ENCODE assay signal across 16 mouse cellular contexts in genomic region chr5:46006228-46006627, GRCm38 (mm10).
"Had no signal": no experiment of that assay in that cellular context is flagged by ENCODE, and none has a peak within 500 bp of the region (broad histone marks: within the 10 kb centered on the region; RNA-seq: fewer than 3 reads in every experiment).

No protein-coding gene starts in this region.

- H3K9me3 ChIP-seq: midbrain, embryonic 13.5 days; midbrain, embryonic 15.5 days; neural tube, embryonic 12.5 days; stomach, embryonic 15.5 days had no signal

- H3K27me3 ChIP-seq: megakaryocyte, embryonic 14.5 days; midbrain, embryonic 13.5 days; midbrain, embryonic 15.5 days; neural tube, embryonic 12.5 days; stomach, embryonic 15.5 days had no signal

- DNase-seq: lung, adult 18-20 months; lung, embryonic 14.5 days; lung, postnatal 14 days; lung, postnatal 36 days; right cerebral cortex, postnatal 14 days; thymus, adult 2 months; thymus, postnatal 25 days; thymus, postnatal 4 days had no signal

- H3K27ac ChIP-seq: macrophage; midbrain, embryonic 13.5 days; midbrain, embryonic 15.5 days; neural tube, embryonic 12.5 days; stomach, embryonic 15.5 days; stomach, postnatal 0 days had no signal

- H3K36me3 ChIP-seq: midbrain, embryonic 13.5 days; midbrain, embryonic 15.5 days; neural tube, embryonic 12.5 days; stomach, embryonic 15.5 days had no signal

- H3K4me1 ChIP-seq: megakaryocyte, embryonic 14.5 days; midbrain, embryonic 13.5 days; midbrain, embryonic 15.5 days; neural tube, embryonic 12.5 days; stomach, embryonic 15.5 days had no signal

- H3K4me3 ChIP-seq: megakaryocyte, embryonic 14.5 days; midbrain, embryonic 13.5 days; midbrain, embryonic 15.5 days; neural tube, embryonic 12.5 days; stomach, embryonic 15.5 days had no signal

- H3K4me2 ChIP-seq: lung, embryonic 14.5 days; midbrain, embryonic 11.5 days; midbrain, embryonic 13.5 days; midbrain, embryonic 15.5 days; neural tube, embryonic 12.5 days; stomach, embryonic 15.5 days had no signal

- H3K9ac ChIP-seq: lung, embryonic 14.5 days; midbrain, embryonic 13.5 days; midbrain, embryonic 15.5 days; neural tube, embryonic 12.5 days; stomach, embryonic 15.5 days had no signal

- ATAC-seq: midbrain, embryonic 13.5 days; midbrain, embryonic 15.5 days had no signal
